Mouse (Mus musculus): Measurements from ENCODE around the gene P2rx3. TPM values are rescaled to one million over a fixed set of nuclear protein-coding genes. Genes with fewer than 3 reads are reported as not detected.

The P2rx3 gene
- polyA plus RNA-seq, 1 experiment from 2014 or later = 1.9 TPM

GRCm38 (mm10) chr2:85033121-85033520 is 4.1 kb downstream of the P2rx3 start:
- Histone ChIP-seq H3K9ac (ENCODE audit: low read length) (no peak overlapping the region), H3K36me3 (ENCODE audit: control insufficient read depth, insufficient read depth, low read length) (no peaks in the 10 kb centered on the region), H3K27me3 (ENCODE audit: control insufficient read depth, insufficient read depth, low read length) (no peaks in the 10 kb centered on the region), H3K4me3 (ENCODE audit: low read depth, low read length) (no peak overlapping the region), H3K27ac (ENCODE audit: low read depth, low read length) (no peak overlapping the region), H3K9me3 (ENCODE audit: control insufficient read depth, low read length) (no peaks in the 10 kb centered on the region), H3K4me1 (replicated peaks; ENCODE audit: control insufficient read depth, insufficient read depth, low read length) (peaks cover 4% of the 10 kb centered on the region), H3K4me2 (ENCODE audit: low read depth, low read length, severe bottlenecking) (no peak overlapping the region)
- WGBS = 92% methylated on average over 2 of the region's 2 CpGs
- no peak for DNase-seq (ENCODE audit: low spot score)
- no peak for ATAC-seq (replicated peaks; ENCODE audit: low FRiP score)

DNA sequence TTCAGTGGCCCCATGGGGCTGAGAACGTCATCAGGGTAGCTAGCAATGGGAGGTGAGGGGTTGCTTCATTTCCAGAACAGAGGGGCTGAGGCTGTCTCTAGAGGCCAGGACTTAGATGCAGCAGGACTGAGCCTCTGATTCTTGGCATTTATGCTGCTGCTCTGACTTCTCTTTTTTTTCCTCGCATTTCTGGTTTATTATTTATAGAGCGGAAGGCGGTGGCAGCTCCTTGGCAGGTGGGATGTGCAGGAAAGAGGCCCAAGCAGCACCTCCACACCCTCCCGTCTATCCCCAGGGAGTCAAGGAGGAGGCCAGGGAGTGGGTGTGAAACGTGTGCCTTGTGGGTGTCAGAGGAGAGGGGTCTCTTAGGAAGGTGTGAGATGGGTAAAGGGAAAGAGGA is 6.3 kb downstream of the P2rx3 start:
- Histone ChIP-seq H3K9ac (ENCODE audit: low read length) (no peak overlapping the region), H3K9me3 (ENCODE audit: control insufficient read depth, low read length) (no peaks in the 10 kb centered on the region), H3K4me2 (ENCODE audit: low read depth, low read length, severe bottlenecking) (no peak overlapping the region), H3K27me3 (ENCODE audit: control insufficient read depth, insufficient read depth, low read length) (no peaks in the 10 kb centered on the region), H3K27ac (ENCODE audit: low read depth, low read length) (no peak overlapping the region), H3K36me3 (ENCODE audit: control insufficient read depth, insufficient read depth, low read length) (no peaks in the 10 kb centered on the region), H3K4me1 (replicated peaks; ENCODE audit: control insufficient read depth, insufficient read depth, low read length) (no peaks in the 10 kb centered on the region), H3K4me3 (ENCODE audit: low read depth, low read length) (no peak overlapping the region)
- WGBS = 73% methylated on average over 6 of the region's 6 CpGs
- ATAC-seq (replicated peaks; ENCODE audit: low FRiP score) = no peak
- no peak for DNase-seq (ENCODE audit: low spot score)

- Histone ChIP-seq H3K27me3 (ENCODE audit: control insufficient read depth, insufficient read depth, low read length) (no peaks in the 10 kb centered on the region), H3K4me1 (replicated peaks; ENCODE audit: control insufficient read depth, insufficient read depth, low read length) (no peaks in the 10 kb centered on the region), H3K9ac (ENCODE audit: low read length) (no peak overlapping the region), H3K9me3 (ENCODE audit: control insufficient read depth, low read length) (no peaks in the 10 kb centered on the region), H3K36me3 (ENCODE audit: control insufficient read depth, insufficient read depth, low read length) (no peaks in the 10 kb centered on the region), H3K4me3 (ENCODE audit: low read depth, low read length) (no peak overlapping the region), H3K27ac (ENCODE audit: low read depth, low read length) (no peak overlapping the region), H3K4me2 (ENCODE audit: low read depth, low read length, severe bottlenecking) (no peak overlapping the region)
- DNase-seq (ENCODE audit: low spot score) = no peak
- 81% methylated on average over 6 of the region's 6 CpGs for WGBS
- ATAC-seq (replicated peaks; ENCODE audit: low FRiP score) = no peak
Observed at GRCm38 (mm10) chr2:85029897-85030296, 7.4 kb downstream of the P2rx3 start.

DNA sequence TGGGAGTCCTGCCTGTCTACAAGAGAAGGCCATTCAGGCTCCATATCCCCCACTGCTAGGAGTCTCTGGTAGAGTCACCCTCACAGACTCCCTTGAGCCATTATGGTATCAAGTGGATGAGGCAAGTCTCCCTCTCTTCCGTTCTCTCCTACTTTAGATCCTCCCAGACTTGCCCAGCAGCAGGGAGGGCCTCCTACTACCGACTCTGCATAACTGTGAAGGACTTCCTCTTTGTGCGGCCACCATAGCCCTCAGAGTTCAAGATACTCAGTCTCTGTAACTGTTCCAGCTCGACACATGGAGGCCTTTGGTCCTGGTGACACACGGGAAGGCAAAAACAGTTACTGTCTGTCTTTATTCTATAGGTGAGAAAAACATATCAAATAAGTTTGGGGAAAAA is 10.0 kb downstream of the P2rx3 start:
- H3K4me1 ChIP-seq (replicated peaks; ENCODE audit: control insufficient read depth, insufficient read depth, low read length) = no peaks in the 10 kb centered on the region
- DNase-seq (ENCODE audit: low spot score) (no peak), ATAC-seq (replicated peaks; ENCODE audit: low FRiP score) (no peak)
- no peaks in the 10 kb centered on the region for H3K36me3 ChIP-seq (ENCODE audit: control insufficient read depth, insufficient read depth, low read length)
- no peak overlapping the region for H3K4me3 ChIP-seq (ENCODE audit: low read depth, low read length)
- H3K27me3 ChIP-seq (ENCODE audit: control insufficient read depth, insufficient read depth, low read length) = no peaks in the 10 kb centered on the region
- H3K27ac ChIP-seq (ENCODE audit: low read depth, low read length) = no peak overlapping the region
- 79% methylated on average over 5 of the region's 5 CpGs for WGBS
- no peak overlapping the region for H3K9ac ChIP-seq (ENCODE audit: low read length)
- H3K4me2 ChIP-seq (ENCODE audit: low read depth, low read length, severe bottlenecking) = no peak overlapping the region
- H3K9me3 ChIP-seq (ENCODE audit: control insufficient read depth, low read length) = no peaks in the 10 kb centered on the region

GRCm38 (mm10) chr2:85026178-85026577 is 11.1 kb downstream of the P2rx3 start:
- Histone ChIP-seq H3K9ac (ENCODE audit: low read length) (no peak overlapping the region), H3K4me2 (ENCODE audit: low read depth, low read length, severe bottlenecking) (no peak overlapping the region), H3K27me3 (ENCODE audit: control insufficient read depth, insufficient read depth, low read length) (no peaks in the 10 kb centered on the region), H3K27ac (ENCODE audit: low read depth, low read length) (no peak overlapping the region), H3K9me3 (ENCODE audit: control insufficient read depth, low read length) (no peaks in the 10 kb centered on the region), H3K4me3 (ENCODE audit: low read depth, low read length) (no peak overlapping the region), H3K4me1 (replicated peaks; ENCODE audit: control insufficient read depth, insufficient read depth, low read length) (no peaks in the 10 kb centered on the region), H3K36me3 (ENCODE audit: control insufficient read depth, insufficient read depth, low read length) (no peaks in the 10 kb centered on the region)
- DNase-seq (ENCODE audit: low spot score) (no peak), ATAC-seq (replicated peaks; ENCODE audit: low FRiP score) (no peak)
- WGBS = 84% methylated on average over 3 of the region's 3 CpGs

DNA sequence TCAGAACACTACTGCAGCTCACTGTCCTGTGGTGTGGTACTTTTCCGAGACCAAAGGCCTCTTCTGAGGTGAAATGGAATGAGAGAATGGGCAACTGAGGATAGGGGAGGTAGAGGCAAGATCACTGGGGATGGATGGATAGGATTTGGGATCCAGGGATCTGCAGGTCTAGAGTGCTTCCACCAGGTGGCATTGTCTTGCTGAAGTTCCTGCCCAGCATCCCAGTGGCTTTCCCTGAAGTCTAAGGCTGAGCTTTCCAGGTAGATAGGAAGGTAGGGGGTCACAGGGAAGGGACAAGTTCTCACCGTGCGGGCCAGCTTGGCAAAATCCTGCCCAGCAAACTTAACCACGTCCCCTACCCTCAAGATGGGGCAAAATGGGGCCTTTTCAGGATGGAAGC is 15.2 kb downstream of the P2rx3 start:
- H3K27ac ChIP-seq (ENCODE audit: low read depth, low read length) = no peak overlapping the region
- H3K4me1 ChIP-seq (replicated peaks; ENCODE audit: control insufficient read depth, insufficient read depth, low read length) = no peaks in the 10 kb centered on the region
- H3K9ac ChIP-seq (ENCODE audit: low read length) = no peak overlapping the region
- no peaks in the 10 kb centered on the region for H3K27me3 ChIP-seq (ENCODE audit: control insufficient read depth, insufficient read depth, low read length)
- no peaks in the 10 kb centered on the region for H3K9me3 ChIP-seq (ENCODE audit: control insufficient read depth, low read length)
- no peak for ATAC-seq (replicated peaks; ENCODE audit: low FRiP score)
- H3K36me3 ChIP-seq (ENCODE audit: control insufficient read depth, insufficient read depth, low read length) = no peaks in the 10 kb centered on the region
- H3K4me3 ChIP-seq (ENCODE audit: low read depth, low read length) = no peak overlapping the region
- H3K4me2 ChIP-seq (ENCODE audit: low read depth, low read length, severe bottlenecking) = no peak overlapping the region
- 23% methylated on average over 4 of the region's 4 CpGs for WGBS
- no peak for DNase-seq (ENCODE audit: low spot score)

DNA sequence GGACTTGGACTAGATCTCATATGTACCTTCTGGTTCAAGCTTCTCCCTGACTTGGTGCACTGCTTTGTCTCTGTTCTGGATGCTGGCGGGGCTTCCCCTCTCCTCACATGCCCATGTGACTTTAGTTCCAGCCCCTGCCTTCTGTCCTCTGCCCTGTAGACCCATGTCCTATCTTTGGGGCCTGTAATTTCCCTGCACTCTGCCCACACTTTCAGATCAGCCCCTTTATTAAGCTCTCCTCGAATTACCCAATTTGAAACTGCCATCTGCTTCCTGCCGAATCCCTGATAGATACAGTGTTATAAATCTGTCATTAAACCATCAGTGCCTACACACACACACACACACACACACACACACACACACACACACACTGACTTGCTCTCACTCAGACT is 22.7 kb downstream of the P2rx3 start:
- 64% methylated on average over 3 of the region's 3 CpGs for whole genome bisulfite sequencing
- Histone ChIP-seq H3K4me3 (ENCODE audit: low read depth, low read length) (no peak overlapping the region), H3K4me2 (ENCODE audit: low read depth, low read length, severe bottlenecking) (no peak overlapping the region), H3K36me3 (ENCODE audit: control insufficient read depth, insufficient read depth, low read length) (no peaks in the 10 kb centered on the region), H3K9ac (ENCODE audit: low read length) (no peak overlapping the region), H3K9me3 (ENCODE audit: control insufficient read depth, low read length) (no peaks in the 10 kb centered on the region), H3K27ac (ENCODE audit: low read depth, low read length) (no peak overlapping the region), H3K4me1 (replicated peaks; ENCODE audit: control insufficient read depth, insufficient read depth, low read length) (no peaks in the 10 kb centered on the region), H3K27me3 (ENCODE audit: control insufficient read depth, insufficient read depth, low read length) (no peaks in the 10 kb centered on the region)
- ATAC-seq (replicated peaks; ENCODE audit: low FRiP score) (no peak), DNase-seq (ENCODE audit: low spot score) (peak; percentile 33)

DNA sequence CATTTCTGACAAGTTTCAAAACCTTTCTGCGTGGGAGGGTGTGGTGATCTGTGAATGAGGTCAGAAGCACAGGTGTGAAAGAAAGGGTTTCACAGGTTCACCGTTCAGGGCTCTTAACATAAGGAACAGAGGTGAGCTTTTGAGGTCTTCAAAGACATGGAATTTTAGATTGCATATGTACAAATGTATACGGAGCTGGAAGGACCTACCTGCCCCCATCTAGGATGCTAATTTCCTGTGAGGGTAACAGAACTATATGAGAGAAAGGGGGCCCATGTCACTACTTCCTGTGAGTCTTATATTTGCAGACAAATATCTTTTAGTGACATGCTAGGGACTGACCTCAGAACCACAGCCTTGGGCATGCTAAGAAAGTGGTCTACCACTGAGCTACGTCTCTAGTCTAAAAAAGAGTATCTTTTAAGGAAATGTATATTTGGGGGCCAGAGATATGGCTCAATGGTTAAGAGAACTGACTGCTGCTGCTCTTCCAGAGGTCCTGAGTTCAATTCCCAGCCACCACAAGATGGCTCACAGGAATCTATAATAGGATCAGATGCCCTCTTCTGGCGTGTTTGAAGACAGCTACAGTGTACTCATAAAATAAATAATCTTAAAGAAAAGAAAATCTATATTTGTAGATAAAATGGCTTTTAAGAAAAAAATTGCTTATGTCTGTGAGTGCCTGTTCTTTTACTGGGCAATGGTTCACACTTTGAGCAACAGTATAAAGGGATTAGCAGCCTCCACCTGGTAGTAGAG is 23.3 kb downstream of the P2rx3 start:
- H3K36me3 ChIP-seq (ENCODE audit: control insufficient read depth, insufficient read depth, low read length) = no peaks in the 10 kb centered on the region
- H3K9ac ChIP-seq (ENCODE audit: low read length) = no peak overlapping the region
- no peaks in the 10 kb centered on the region for H3K9me3 ChIP-seq (ENCODE audit: control insufficient read depth, low read length)
- no peaks in the 10 kb centered on the region for H3K4me1 ChIP-seq (replicated peaks; ENCODE audit: control insufficient read depth, insufficient read depth, low read length)
- 87% methylated on average over 5 of the region's 5 CpGs for WGBS
- H3K4me3 ChIP-seq (ENCODE audit: low read depth, low read length) = no peak overlapping the region
- no peak for DNase-seq (ENCODE audit: low spot score)
- no peak overlapping the region for H3K4me2 ChIP-seq (ENCODE audit: low read depth, low read length, severe bottlenecking)
- no peaks in the 10 kb centered on the region for H3K27me3 ChIP-seq (ENCODE audit: control insufficient read depth, insufficient read depth, low read length)
- no peak for ATAC-seq (replicated peaks; ENCODE audit: low FRiP score)
- no peak overlapping the region for H3K27ac ChIP-seq (ENCODE audit: low read depth, low read length)

GRCm38 (mm10) chr2:85012679-85013078 is 24.6 kb downstream of the P2rx3 start:
- ATAC-seq (replicated peaks; ENCODE audit: low FRiP score) = no peak
- no peak overlapping the region for H3K27ac ChIP-seq (ENCODE audit: low read depth, low read length)
- H3K36me3 ChIP-seq (ENCODE audit: control insufficient read depth, insufficient read depth, low read length) = no peaks in the 10 kb centered on the region
- no peak overlapping the region for H3K9ac ChIP-seq (ENCODE audit: low read length)
- H3K4me3 ChIP-seq (ENCODE audit: low read depth, low read length) = no peak overlapping the region
- no peaks in the 10 kb centered on the region for H3K27me3 ChIP-seq (ENCODE audit: control insufficient read depth, insufficient read depth, low read length)
- H3K9me3 ChIP-seq (ENCODE audit: control insufficient read depth, low read length) = no peaks in the 10 kb centered on the region
- H3K4me2 ChIP-seq (ENCODE audit: low read depth, low read length, severe bottlenecking) = no peak overlapping the region
- 88% methylated on average over 14 of the region's 14 CpGs for WGBS
- no peaks in the 10 kb centered on the region for H3K4me1 ChIP-seq (replicated peaks; ENCODE audit: control insufficient read depth, insufficient read depth, low read length)
- no peak for DNase-seq (ENCODE audit: low spot score)

Measured in forebrain, embryonic 11.5 days (tissue).